Mouse (Mus musculus): ENCODE measurements around the gene E2f6.

DNA sequence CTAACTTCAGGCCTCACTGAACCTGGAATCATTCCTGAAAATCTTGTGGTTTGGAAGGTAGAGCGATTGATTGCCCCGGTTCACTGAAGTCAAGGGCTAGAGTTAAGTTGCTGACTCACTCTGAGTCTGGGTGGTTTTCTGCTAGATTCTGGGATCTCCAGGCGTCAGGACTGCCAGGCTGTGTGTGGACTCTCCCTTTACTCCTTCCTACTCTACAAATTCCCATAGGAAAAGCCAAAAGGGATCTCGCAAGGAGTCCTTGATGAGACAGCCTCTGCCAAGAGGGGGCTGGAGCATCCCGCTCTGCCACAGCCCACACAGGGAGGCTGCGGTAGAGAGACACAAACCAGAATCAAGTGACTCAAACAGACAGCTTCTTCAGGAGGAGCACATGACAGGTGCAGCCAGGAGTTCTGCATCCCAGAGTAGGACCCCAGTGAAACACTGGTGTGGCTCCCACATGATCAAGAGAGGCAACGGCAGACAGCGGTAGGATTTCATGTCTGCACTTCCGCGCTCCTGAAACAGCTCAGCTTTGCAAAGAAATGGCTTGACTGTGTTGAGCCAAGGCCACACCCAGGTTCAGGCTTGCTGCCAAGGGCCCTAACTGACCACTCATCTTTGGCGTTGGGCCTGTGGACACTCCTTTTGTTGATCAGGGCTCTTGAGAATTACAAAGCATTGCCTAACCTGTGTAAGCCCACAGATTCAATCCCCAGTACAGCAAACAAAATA lies 42.8 kb downstream of the E2f6 start:
- no peak for TF ChIP-seq POLR2A (IDR thresholded peaks at IDR 0.05; ENCODE audit: extremely low read depth, insufficient read depth, low read length)
- no peak for TF ChIP-seq CTCF (IDR thresholded peaks at IDR 0.05; ENCODE audit: extremely low read depth, insufficient read depth, low read length)

Measured in cortical plate, adult 2 months (tissue).